Mouse (Mus musculus) kidney, adult 2 months (tissue): Measurements from ENCODE around the gene Aagab.

Experiments
- CTCF ChIP-seq: fragments of 200-500 bp; conservative IDR thresholded peaks from 2 replicates; pipeline ENCODE4 v1.5.1; 2011; ENCODE audit warnings: low read depth, mild to moderate bottlenecking, control low read depth, low read length, moderate library complexity, mixed read lengths; ENCODE audit not compliant: insufficient read depth, insufficient read length
- POLR2A ChIP-seq: fragments of 200-500 bp; IDR thresholded peaks from one replicate; pipeline ENCODE4 v1.6.1; 2011; ENCODE audit warnings: low read depth, low read length, control low read depth

- no peak for TF ChIP-seq CTCF
- TF ChIP-seq POLR2A, result no peak
These were observed 17.2 kb upstream of the Aagab start for GRCm38 (mm10) chr9:63585251-63585650.
